Mouse (Mus musculus) heart, embryonic 13.5 days (tissue): ENCODE results near the gene Dab1. TPM values are rescaled to one million over a fixed set of nuclear protein-coding genes. Genes with fewer than 3 reads are reported as not detected.

Experiments used
- ATAC-seq: fragments of 200-750 bp; cut with Nextera tagmentation; 2 replicates; pipeline ENCODE4 v1.8.0; 2017; ENCODE audit warnings: moderate TSS enrichment; ENCODE audit not compliant: insufficient number of reproducible peaks, low FRiP score, low TSS enrichment; ENCODE audit errors: extremely low read depth
- H3K27ac ChIP-seq: fragments of 300-500 bp; sonication (generic); replicated peaks from 2 replicates; pipeline ENCODE4 v1.5.1; 2015; ENCODE audit warnings: moderate library complexity, mild to moderate bottlenecking, inconsistent platforms
- H3K27me3 ChIP-seq: fragments of 300-500 bp; sonication (generic); replicated peaks from 2 replicates; pipeline ENCODE4 v1.6.1; 2015; ENCODE audit warnings: mild to moderate bottlenecking, inconsistent platforms
- H3K36me3 ChIP-seq: fragments of 300-500 bp; sonication (generic); 2 replicates; pipeline ENCODE4 v1.6.1; 2015; ENCODE audit warnings: mild to moderate bottlenecking, inconsistent platforms
- H3K4me1 ChIP-seq: fragments of 300-500 bp; sonication (generic); 2 replicates; pipeline ENCODE4 v1.6.1; 2015; ENCODE audit warnings: inconsistent platforms
- H3K4me2 ChIP-seq: fragments of 300-500 bp; sonication (generic); 2 replicates; pipeline ENCODE4 v1.6.1; 2015; ENCODE audit warnings: inconsistent platforms, mild to moderate bottlenecking, moderate library complexity
- H3K4me3 ChIP-seq: fragments of 300-500 bp; sonication (generic); 2 replicates; pipeline ENCODE4 v1.5.1; 2015; ENCODE audit warnings: moderate library complexity, mild to moderate bottlenecking, inconsistent platforms
- H3K9ac ChIP-seq: fragments of 300-500 bp; sonication (generic); 2 replicates; pipeline ENCODE4 v1.6.1; 2015; ENCODE audit warnings: inconsistent platforms, mild to moderate bottlenecking, moderate library complexity
- H3K9me3 ChIP-seq: fragments of 300-500 bp; sonication (generic); 2 replicates; pipeline ENCODE4 v1.6.1; 2016; ENCODE audit warnings: inconsistent platforms
- WGBS: fragments of 180-500 bp; shearing (Covaris S2); methylation state at CpG from one replicate; pipeline ENCODE4 v1.1.7; 2015; ENCODE audit warnings: mixed read lengths; 5-methylcytosine and 5-hydroxymethylcytosine counted together
- polyA plus RNA-seq: library from polyadenylated mRNA; unstranded; fragments of >200 nt; fragmentation: Nextera tagmentation; extraction: Ambion mirVana; gene quantifications from 2 replicates; pipeline ENCODE4 v1.2.1, GENCODE M21; 2015

Gene Dab1
- polyA plus RNA-seq, 1 experiment from 2014 or later = 0.48 TPM

GRCm38 (mm10) chr4:104476841-104477240 is 857.7 kb downstream of the Dab1 start:
- H3K4me2 ChIP-seq = no peak overlapping the region
- no peaks in the 10 kb centered on the region for H3K36me3 ChIP-seq
- no peak overlapping the region for H3K9ac ChIP-seq
- no peaks in the 10 kb centered on the region for H3K4me1 ChIP-seq
- no peak overlapping the region for H3K27ac ChIP-seq
- 74% methylated on average over 7 of the region's 7 CpGs for WGBS
- H3K27me3 ChIP-seq = no peaks in the 10 kb centered on the region
- H3K4me3 ChIP-seq = no peak overlapping the region
- ATAC-seq = no peak
- no peaks in the 10 kb centered on the region for H3K9me3 ChIP-seq

- Histone ChIP-seq H3K4me2 (no peak overlapping the region), H3K4me3 (no peak overlapping the region), H3K9me3 (no peaks in the 10 kb centered on the region), H3K27me3 (no peaks in the 10 kb centered on the region), H3K4me1 (no peaks in the 10 kb centered on the region), H3K36me3 (no peaks in the 10 kb centered on the region), H3K27ac (no peak overlapping the region), H3K9ac (no peak overlapping the region)
- ATAC-seq = no peak
- WGBS = 91% methylated on average over 1 of the region's 1 CpGs
Observed at GRCm38 (mm10) chr4:104483948-104484347, 864.8 kb downstream of the Dab1 start.

GRCm38 (mm10) chr4:104497221-104497620 is 878.1 kb downstream of the Dab1 start:
- Histone ChIP-seq H3K36me3 (no peaks in the 10 kb centered on the region), H3K27me3 (0 out of 2 replicates have a peak, but pooled peaks cover 2% of the 10 kb centered on the region), H3K9ac (no peak overlapping the region), H3K4me3 (no peak overlapping the region), H3K4me1 (no peaks in the 10 kb centered on the region), H3K4me2 (no peak overlapping the region), H3K9me3 (no peaks in the 10 kb centered on the region), H3K27ac (no peak overlapping the region)
- ATAC-seq = no peak
- WGBS = 71% methylated on average over 1 of the region's 1 CpGs

GRCm38 (mm10) chr4:104500112-104500511 is 881.0 kb downstream of the Dab1 start:
- ATAC-seq = no peak
- H3K27ac ChIP-seq = no peak overlapping the region
- H3K36me3 ChIP-seq = no peaks in the 10 kb centered on the region
- no peak overlapping the region for H3K4me2 ChIP-seq
- H3K4me3 ChIP-seq = no peak overlapping the region
- no peak overlapping the region for H3K9ac ChIP-seq
- peaks cover 2% of the 10 kb centered on the region; the same call in 1 of the 2 replicates for H3K27me3 ChIP-seq
- H3K4me1 ChIP-seq = no peaks in the 10 kb centered on the region
- 78% methylated on average over 2 of the region's 2 CpGs for WGBS
- H3K9me3 ChIP-seq = no peaks in the 10 kb centered on the region

- 71% methylated on average over 4 of the region's 4 CpGs for WGBS
- H3K4me3 ChIP-seq = no peak overlapping the region
- H3K27ac ChIP-seq = no peak overlapping the region
- H3K4me1 ChIP-seq = no peaks in the 10 kb centered on the region
- H3K36me3 ChIP-seq = no peaks in the 10 kb centered on the region
- no peak overlapping the region for H3K9ac ChIP-seq
- no peak for ATAC-seq
- H3K4me2 ChIP-seq = no peak overlapping the region
- H3K27me3 ChIP-seq = peaks cover 2% of the 10 kb centered on the region; the same call in 1 of the 2 replicates
- H3K9me3 ChIP-seq = no peaks in the 10 kb centered on the region
Observed at GRCm38 (mm10) chr4:104500646-104501045, 881.5 kb downstream of the Dab1 start.

GRCm38 (mm10) chr4:104501245-104501644 is 882.1 kb downstream of the Dab1 start:
- H3K9me3 ChIP-seq = no peaks in the 10 kb centered on the region
- H3K4me3 ChIP-seq = no peak overlapping the region
- no peaks in the 10 kb centered on the region for H3K4me1 ChIP-seq
- H3K9ac ChIP-seq = no peak overlapping the region
- no peak overlapping the region for H3K4me2 ChIP-seq
- 62% methylated on average over 4 of the region's 4 CpGs for WGBS
- ATAC-seq = no peak
- no peaks in the 10 kb centered on the region for H3K36me3 ChIP-seq
- no peak overlapping the region for H3K27ac ChIP-seq
- H3K27me3 ChIP-seq = peaks cover 2% of the 10 kb centered on the region; the same call in 1 of the 2 replicates

GRCm38 (mm10) chr4:104504916-104505315 is 885.8 kb downstream of the Dab1 start:
- Histone ChIP-seq H3K36me3 (no peaks in the 10 kb centered on the region), H3K4me2 (no peak overlapping the region), H3K4me1 (no peaks in the 10 kb centered on the region), H3K27me3 (peaks cover 5% of the 10 kb centered on the region; the same call in 1 of the 2 replicates), H3K9ac (no peak overlapping the region), H3K4me3 (no peak overlapping the region), H3K27ac (no peak overlapping the region), H3K9me3 (no peaks in the 10 kb centered on the region)
- no peak for ATAC-seq

- ATAC-seq = no peak
- no peak overlapping the region for H3K4me3 ChIP-seq
- H3K36me3 ChIP-seq = no peaks in the 10 kb centered on the region
- no peak overlapping the region for H3K9ac ChIP-seq
- H3K9me3 ChIP-seq = no peaks in the 10 kb centered on the region
- H3K4me2 ChIP-seq = no peak overlapping the region
- no peaks in the 10 kb centered on the region for H3K4me1 ChIP-seq
- peaks cover 3% of the 10 kb centered on the region; the same call in 1 of the 2 replicates for H3K27me3 ChIP-seq
- no peak overlapping the region for H3K27ac ChIP-seq
- 56% methylated on average over 5 of the region's 5 CpGs for WGBS
Observed at GRCm38 (mm10) chr4:104509230-104509985, 890.2 kb downstream of the Dab1 start.

GRCm38 (mm10) chr4:104511855-104512254 is 892.7 kb downstream of the Dab1 start:
- Histone ChIP-seq H3K4me2 (no peak overlapping the region), H3K4me1 (no peaks in the 10 kb centered on the region), H3K4me3 (no peak overlapping the region), H3K36me3 (no peaks in the 10 kb centered on the region), H3K9me3 (no peaks in the 10 kb centered on the region), H3K27ac (no peak overlapping the region), H3K27me3 (peaks cover 3% of the 10 kb centered on the region; the same call in 1 of the 2 replicates), H3K9ac (no peak overlapping the region)
- ATAC-seq = no peak
- WGBS = 67% methylated on average over 6 of the region's 6 CpGs

GRCm38 (mm10) chr4:104512513-104512912 is 893.4 kb downstream of the Dab1 start:
- Histone ChIP-seq H3K27me3 (peaks cover 3% of the 10 kb centered on the region; the same call in 1 of the 2 replicates), H3K4me2 (no peak overlapping the region), H3K4me1 (no peaks in the 10 kb centered on the region), H3K36me3 (no peaks in the 10 kb centered on the region), H3K9me3 (no peaks in the 10 kb centered on the region), H3K27ac (no peak overlapping the region), H3K4me3 (no peak overlapping the region), H3K9ac (no peak overlapping the region)
- ATAC-seq = no peak
- 76% methylated on average over 8 of the region's 8 CpGs for WGBS

GRCm38 (mm10) chr4:104513622-104514021 is 894.5 kb downstream of the Dab1 start:
- Histone ChIP-seq H3K9me3 (no peaks in the 10 kb centered on the region), H3K27me3 (peaks cover 3% of the 10 kb centered on the region; the same call in 1 of the 2 replicates), H3K36me3 (no peaks in the 10 kb centered on the region), H3K4me2 (no peak overlapping the region), H3K9ac (no peak overlapping the region), H3K4me3 (no peak overlapping the region), H3K27ac (no peak overlapping the region), H3K4me1 (no peaks in the 10 kb centered on the region)
- WGBS = 83% methylated on average over 7 of the region's 7 CpGs
- ATAC-seq = no peak

- H3K9me3 ChIP-seq = no peaks in the 10 kb centered on the region
- H3K4me3 ChIP-seq = peak overlapping the region; percentile 36
- no peak overlapping the region for H3K27ac ChIP-seq
- no peak overlapping the region for H3K9ac ChIP-seq
- no peaks in the 10 kb centered on the region for H3K4me1 ChIP-seq
- WGBS = 5% methylated on average over 10 of the region's 10 CpGs
- H3K4me2 ChIP-seq = peak overlapping the region; percentile 60
- peaks cover 3% of the 10 kb centered on the region; the same call in 1 of the 2 replicates for H3K27me3 ChIP-seq
- ATAC-seq = no peak
- no peaks in the 10 kb centered on the region for H3K36me3 ChIP-seq
Observed at GRCm38 (mm10) chr4:104514568-104515000, 895.4 kb downstream of the Dab1 start.
